Mouse (Mus musculus) megakaryocyte, embryonic 14.5 days (primary cell): ENCODE data around the gene Mad1l1.

Source experiments
- FLI1 ChIP-seq: IDR thresholded peaks from 2 replicates; pipeline ENCODE4 v1.6.1; 2012; ENCODE audit warnings: low read length, inconsistent platforms, mixed read lengths
- GATA1 ChIP-seq: IDR thresholded peaks from 3 replicates; pipeline ENCODE4 v1.6.1; 2012; ENCODE audit warnings: mixed read lengths, low read length, inconsistent platforms, borderline replicate concordance

DNA sequence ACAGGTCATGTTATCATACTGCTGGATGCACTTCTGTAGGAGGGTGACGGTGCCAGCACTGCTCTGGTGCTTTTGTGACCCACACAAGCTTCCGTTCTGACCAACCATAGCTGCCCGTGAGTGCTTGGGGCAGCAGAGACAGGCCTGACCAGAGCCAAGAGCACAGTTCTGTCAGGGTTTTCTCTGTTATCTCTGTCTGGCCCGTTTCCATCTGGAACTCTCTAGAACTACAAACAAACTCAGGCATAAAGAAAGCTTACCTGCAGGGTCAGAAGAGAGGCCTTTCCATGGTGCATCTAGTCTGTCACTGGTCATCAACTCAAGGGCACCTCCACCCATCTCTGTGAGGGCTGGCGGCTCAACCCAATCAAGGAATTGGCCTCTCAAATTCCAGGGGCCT, 171.2 kb downstream of the Mad1l1 start:
- TF ChIP-seq GATA1 (no peak), FLI1 (no peak)
